Mouse (Mus musculus) layer of hippocampus, postnatal 36 days (tissue): ENCODE results near the gene Rhbdl3. TPM values are rescaled to one million over a fixed set of nuclear protein-coding genes. Genes with fewer than 3 reads are reported as not detected.

Experiments
- DNase-seq, 2 experiments: peaks; one replicate each; pipeline ENCODE4 v3.0.0; 2022
- total RNA-seq, 2 experiments: library from RNA; stranded (reverse); gene quantifications; 2 replicates each; pipeline ENCODE4 v1.2.3; 2021

Gene Rhbdl3
- 10 to 100 TPM; 25.0 to 29.2 TPM for total RNA-seq

GRCm38 (mm10) chr11:80300551-80301315 is at the start of gene Rhbdl3:
Gene Rhbdl3 (plus strand): TSS chr11:80300912.
- DNase-seq, result peak; percentile 68 to 69

- no peak for DNase-seq
Measured at GRCm38 (mm10) chr11:80264137-80264536, 36.6 kb upstream of the Rhbdl3 start.

GRCm38 (mm10) chr11:80271096-80271495 is 29.6 kb upstream of the Rhbdl3 start:
- no peak for DNase-seq

GRCm38 (mm10) chr11:80275011-80275410 is 25.7 kb upstream of the Rhbdl3 start:
- no peak for DNase-seq

GRCm38 (mm10) chr11:80278054-80278453 is 22.7 kb upstream of the Rhbdl3 start:
- no peak for DNase-seq

GRCm38 (mm10) chr11:80283786-80284185 is 16.9 kb upstream of the Rhbdl3 start:
- DNase-seq, result no peak

- no peak for DNase-seq
Measured at GRCm38 (mm10) chr11:80284641-80285040, 16.1 kb upstream of the Rhbdl3 start.

GRCm38 (mm10) chr11:80287150-80287549 is 13.6 kb upstream of the Rhbdl3 start:
- peak; percentile 52 to 64 for DNase-seq

DNA sequence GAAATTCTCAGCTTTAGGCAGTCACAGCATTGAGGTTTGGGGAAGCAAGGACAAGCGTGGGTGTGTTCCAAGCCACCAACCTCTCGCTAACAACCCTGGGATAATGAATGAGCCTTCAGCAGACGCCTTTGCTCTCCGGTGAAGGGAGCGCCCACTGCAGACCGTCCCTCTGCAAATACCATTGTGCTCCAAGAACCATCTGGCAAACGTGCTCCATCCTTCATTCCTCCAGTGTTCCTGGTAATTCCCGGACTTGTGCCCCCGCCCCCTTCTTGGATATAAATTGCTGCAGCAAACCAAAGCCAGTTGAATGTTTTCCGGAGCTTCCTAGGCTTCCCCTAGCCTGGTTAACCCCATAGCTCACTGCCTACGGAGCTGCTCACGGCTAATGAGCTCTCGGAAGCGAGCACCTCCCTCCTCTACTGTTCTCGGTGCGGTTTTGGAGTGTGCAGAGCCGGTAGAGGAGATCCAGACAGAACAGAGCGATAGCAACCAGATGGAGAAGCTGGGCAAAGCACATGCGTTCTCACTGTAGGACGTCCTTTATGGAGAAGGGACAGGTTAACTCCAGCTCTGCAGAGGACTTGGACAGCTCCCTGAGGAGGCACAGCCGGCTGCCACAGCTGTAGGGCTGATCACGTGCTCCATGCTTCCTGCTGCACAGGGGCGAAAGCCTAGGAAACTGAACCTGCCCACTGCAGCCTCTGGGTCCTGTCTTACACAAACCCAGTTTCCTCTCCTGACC is 10.8 kb upstream of the Rhbdl3 start:
- peak; percentile 48 to 55 for DNase-seq

- DNase-seq, result no peak
Measured at GRCm38 (mm10) chr11:80291004-80291403, 9.7 kb upstream of the Rhbdl3 start.

DNA sequence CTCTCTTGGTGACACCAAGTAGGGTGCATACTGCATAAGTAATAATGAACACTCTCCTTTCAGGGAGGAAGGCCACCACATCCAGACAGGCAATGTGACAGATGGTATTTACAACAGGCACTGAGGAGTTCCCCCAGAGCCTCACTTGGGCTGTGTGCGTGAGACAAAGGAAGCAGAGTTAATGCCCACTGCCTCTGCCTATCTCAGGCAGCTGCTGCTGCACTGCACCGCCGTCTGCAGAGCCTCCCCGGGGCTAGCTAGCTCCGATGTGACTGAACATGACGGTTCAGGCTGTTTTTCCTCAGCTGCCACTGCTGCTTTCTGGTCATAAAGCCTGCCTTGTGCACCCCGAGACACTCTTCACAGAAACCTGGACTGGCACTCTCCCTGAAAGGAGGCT is 8.2 kb upstream of the Rhbdl3 start:
- DNase-seq, result no peak

DNA sequence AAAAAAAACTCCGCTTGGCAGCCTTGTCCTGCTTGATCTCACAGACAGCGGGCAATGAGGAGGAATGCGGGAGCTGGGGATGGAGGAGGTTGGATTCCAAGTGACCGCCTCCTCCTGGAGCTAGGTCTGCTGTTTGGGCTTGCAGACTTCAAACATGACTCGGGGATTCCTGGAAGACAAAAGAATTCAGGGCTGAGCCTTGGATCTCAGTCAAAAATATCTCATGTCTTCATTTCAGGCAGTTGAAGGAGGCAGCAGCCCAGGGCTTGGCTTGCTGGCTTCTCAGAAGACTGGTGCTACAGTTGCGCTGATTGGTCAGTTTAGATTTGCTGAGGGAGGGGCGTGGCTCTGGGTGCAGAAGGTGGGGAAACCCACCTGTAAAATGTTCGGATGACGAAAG is 5.6 kb upstream of the Rhbdl3 start:
- DNase-seq, result no peak

DNA sequence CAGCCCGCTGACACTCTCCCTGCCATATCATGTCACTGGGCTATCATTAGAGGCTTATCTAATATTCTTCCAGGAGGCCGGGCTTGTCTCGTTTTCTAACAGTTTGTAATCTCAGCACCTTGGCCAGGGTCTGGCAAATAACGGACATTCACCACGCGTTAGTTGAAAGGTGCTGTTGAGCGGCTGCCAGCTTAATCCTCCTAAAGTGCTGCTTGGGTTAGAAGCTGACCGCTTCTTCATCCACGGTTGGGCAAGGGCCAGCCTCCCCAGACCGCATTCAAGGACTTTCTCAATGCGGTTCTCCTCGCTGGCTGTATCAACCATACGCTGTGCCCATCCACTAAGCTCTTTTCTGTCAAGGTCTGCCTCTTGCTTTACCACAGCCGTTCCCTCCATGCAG is 4.9 kb upstream of the Rhbdl3 start:
- no peak for DNase-seq

DNA sequence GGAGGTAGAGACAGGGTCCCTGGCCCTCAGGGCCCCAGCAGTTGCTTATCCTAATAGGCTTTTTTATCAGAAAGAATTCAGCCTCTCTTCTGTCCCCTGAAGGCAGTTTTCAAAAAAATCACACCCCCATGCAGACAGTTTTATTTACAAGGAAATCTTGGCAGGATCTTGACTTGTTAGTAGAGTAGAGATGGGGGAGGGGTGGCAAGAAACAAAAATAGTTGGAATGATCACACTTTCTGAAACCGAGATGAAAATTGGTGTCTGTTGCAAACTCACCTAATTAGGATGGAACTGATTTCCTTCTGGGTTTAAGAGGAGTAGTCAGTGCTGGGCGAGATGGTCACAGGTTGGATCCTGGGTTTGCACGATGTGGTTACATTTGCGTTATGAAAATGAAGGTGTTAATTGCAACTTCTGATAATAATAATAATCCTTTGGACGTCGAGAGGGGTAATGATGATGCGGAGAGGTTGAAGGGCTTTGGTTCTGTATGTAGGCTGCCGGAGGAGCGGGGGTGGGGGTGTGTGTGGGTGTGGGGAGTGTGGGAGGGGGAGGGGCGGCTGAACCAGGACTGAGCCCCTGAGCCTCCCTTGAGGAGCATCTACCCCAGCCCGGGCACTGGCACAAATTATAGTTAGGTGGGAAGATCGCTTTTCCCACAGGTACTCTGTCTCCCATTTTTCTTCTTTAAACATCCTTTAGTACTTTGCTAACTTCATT is 1.0 kb upstream of the Rhbdl3 start:
- DNase-seq, result no peak

DNA sequence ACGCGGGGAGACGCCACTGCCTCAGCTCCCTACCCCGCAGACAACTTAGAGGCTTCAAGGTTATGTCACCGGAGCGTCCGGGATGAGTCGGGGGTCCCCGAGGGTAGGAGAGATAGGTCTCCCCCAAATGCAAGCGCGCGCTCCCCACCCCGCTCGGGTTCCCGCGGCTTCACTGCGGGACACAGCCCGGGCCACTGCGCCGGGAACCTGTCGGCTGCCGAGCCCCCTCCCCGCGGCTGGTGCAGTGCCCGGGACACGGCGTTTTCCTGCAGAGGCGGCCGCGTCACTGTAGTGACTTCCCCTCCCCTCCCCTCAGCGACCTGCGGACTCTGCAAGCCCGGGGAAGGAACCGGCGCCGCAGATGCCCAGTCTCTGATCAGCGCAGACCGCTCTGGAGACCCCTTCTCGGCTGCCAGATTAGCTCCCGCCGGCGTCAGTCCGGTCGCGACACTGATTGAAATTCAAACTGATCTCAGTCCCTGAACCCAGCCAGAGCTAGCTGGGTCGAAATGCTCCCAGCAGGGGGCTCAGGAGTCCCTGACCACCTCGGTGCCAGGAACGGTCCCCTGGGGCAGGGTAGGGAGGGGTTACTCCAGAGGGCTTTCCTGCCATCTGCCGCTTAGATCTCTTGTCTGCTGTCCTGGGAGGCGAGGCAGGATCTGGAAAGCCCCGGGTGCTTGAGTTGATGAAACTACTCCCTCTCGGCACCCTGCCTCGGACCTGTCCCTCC is 769 bp downstream of the Rhbdl3 start:
- DNase-seq, result peak; percentile 51 to 56

- DNase-seq, result peak in 1 of 2 experiments; percentile 24
Measured at GRCm38 (mm10) chr11:80302046-80302390, 1.3 kb downstream of the Rhbdl3 start.

DNA sequence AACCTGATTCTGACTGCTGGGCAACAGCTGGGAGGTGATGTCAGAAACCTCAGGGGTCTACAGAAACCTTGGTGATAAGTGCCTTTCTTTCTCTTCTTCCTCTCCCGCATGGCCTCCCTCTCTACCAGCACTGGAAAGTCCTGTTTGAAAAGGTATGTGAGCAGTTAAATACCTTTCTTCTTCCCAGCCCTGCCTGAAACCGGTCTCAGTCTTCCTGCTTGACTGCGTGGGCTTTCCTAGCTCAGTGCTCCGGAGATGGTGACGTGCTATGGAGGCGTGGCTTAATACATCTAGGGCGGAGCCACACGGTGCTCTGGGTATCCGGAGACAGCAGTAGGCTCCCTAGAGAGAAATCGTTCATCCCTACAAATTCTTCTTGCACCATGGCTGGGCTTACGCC is 1.8 kb downstream of the Rhbdl3 start:
- DNase-seq, result peak; percentile 72 to 76

- no peak for DNase-seq
Measured at GRCm38 (mm10) chr11:80303746-80304145, 3.0 kb downstream of the Rhbdl3 start.

DNA sequence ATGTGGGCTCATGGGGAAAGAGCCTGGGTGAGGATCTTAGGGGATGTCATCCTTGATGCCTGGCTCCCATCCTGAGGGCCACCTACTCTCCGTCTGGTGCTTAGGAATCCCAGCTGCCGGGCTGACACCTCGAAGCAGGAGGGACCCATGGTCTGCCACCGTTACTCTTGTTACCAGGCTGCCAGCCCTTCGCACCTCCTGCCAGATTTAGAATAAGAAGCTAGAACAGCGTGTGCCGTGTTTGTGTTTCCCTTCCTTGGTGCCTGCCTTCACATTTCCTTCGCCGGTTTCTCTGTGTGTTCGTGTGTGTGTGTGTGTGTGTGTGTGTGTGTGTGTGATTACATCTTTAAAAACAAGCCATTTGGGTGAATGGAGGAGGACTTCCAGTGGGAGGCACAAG is 4.1 kb downstream of the Rhbdl3 start:
- DNase-seq, result peak; percentile 67 to 75

- DNase-seq, result no peak
Measured at GRCm38 (mm10) chr11:80308537-80308936, 7.8 kb downstream of the Rhbdl3 start.

- DNase-seq, result no peak
Measured at GRCm38 (mm10) chr11:80311271-80311670, 10.6 kb downstream of the Rhbdl3 start.

- DNase-seq, result no peak
Measured at GRCm38 (mm10) chr11:80312049-80312448, 11.3 kb downstream of the Rhbdl3 start.

- no peak for DNase-seq
Measured at GRCm38 (mm10) chr11:80312565-80312964, 11.9 kb downstream of the Rhbdl3 start.
